Mouse (Mus musculus): Measurements from ENCODE around the gene Spatc1l. TPM values are rescaled to one million over a fixed set of nuclear protein-coding genes. Genes with fewer than 3 reads are reported as not detected.

The Spatc1l gene
- polyA plus RNA-seq, 1 experiment from 2014 or later, result not detected

- H3K4me2 ChIP-seq (ENCODE audit: low read depth, low read length, severe bottlenecking), result no peak overlapping the region
- H3K36me3 ChIP-seq (ENCODE audit: control insufficient read depth, insufficient read depth, low read length), result peaks cover 25% of the 10 kb centered on the region; the same call in 1 of the 2 replicates
- 94% methylated on average over 10 of the region's 10 CpGs for WGBS
- no peak overlapping the region for H3K4me3 ChIP-seq (ENCODE audit: low read depth, low read length)
- H3K27me3 ChIP-seq (ENCODE audit: control insufficient read depth, insufficient read depth, low read length), result no peaks in the 10 kb centered on the region
- no peaks in the 10 kb centered on the region for H3K9me3 ChIP-seq (ENCODE audit: control insufficient read depth, low read length)
- no peak for DNase-seq (ENCODE audit: low spot score)
- ATAC-seq (replicated peaks; ENCODE audit: low FRiP score), result no peak
- H3K9ac ChIP-seq (ENCODE audit: low read length), result no peak overlapping the region
- H3K4me1 ChIP-seq (replicated peaks; ENCODE audit: control insufficient read depth, insufficient read depth, low read length), result no peaks in the 10 kb centered on the region
- H3K27ac ChIP-seq (ENCODE audit: low read depth, low read length), result no peak overlapping the region
Observed at GRCm38 (mm10) chr10:76542636-76543375, 19.3 kb upstream of the Spatc1l start.

- DNase-seq (ENCODE audit: low spot score), result no peak
- 95% methylated on average over 8 of the region's 8 CpGs for WGBS
- Histone ChIP-seq H3K9ac (ENCODE audit: low read length) (no peak overlapping the region), H3K4me1 (replicated peaks; ENCODE audit: control insufficient read depth, insufficient read depth, low read length) (no peaks in the 10 kb centered on the region), H3K4me3 (ENCODE audit: low read depth, low read length) (no peak overlapping the region), H3K36me3 (ENCODE audit: control insufficient read depth, insufficient read depth, low read length) (peaks cover 12% of the 10 kb centered on the region; the same call in 1 of the 2 replicates), H3K27ac (ENCODE audit: low read depth, low read length) (no peak overlapping the region), H3K9me3 (ENCODE audit: control insufficient read depth, low read length) (no peaks in the 10 kb centered on the region), H3K27me3 (ENCODE audit: control insufficient read depth, insufficient read depth, low read length) (no peaks in the 10 kb centered on the region), H3K4me2 (ENCODE audit: low read depth, low read length, severe bottlenecking) (no peak overlapping the region)
- ATAC-seq (replicated peaks; ENCODE audit: low FRiP score), result no peak
Observed at GRCm38 (mm10) chr10:76546566-76546965, 15.5 kb upstream of the Spatc1l start.

- no peaks in the 10 kb centered on the region for H3K9me3 ChIP-seq (ENCODE audit: control insufficient read depth, low read length)
- DNase-seq (ENCODE audit: low spot score) (no peak), ATAC-seq (replicated peaks; ENCODE audit: low FRiP score) (no peak)
- H3K4me3 ChIP-seq (ENCODE audit: low read depth, low read length), result no peak overlapping the region
- no peaks in the 10 kb centered on the region for H3K4me1 ChIP-seq (replicated peaks; ENCODE audit: control insufficient read depth, insufficient read depth, low read length)
- peaks cover 6% of the 10 kb centered on the region; the same call in 1 of the 2 replicates for H3K36me3 ChIP-seq (ENCODE audit: control insufficient read depth, insufficient read depth, low read length)
- no peak overlapping the region for H3K9ac ChIP-seq (ENCODE audit: low read length)
- WGBS, result 96% methylated on average over 8 of the region's 8 CpGs
- no peaks in the 10 kb centered on the region for H3K27me3 ChIP-seq (ENCODE audit: control insufficient read depth, insufficient read depth, low read length)
- no peak overlapping the region for H3K27ac ChIP-seq (ENCODE audit: low read depth, low read length)
- H3K4me2 ChIP-seq (ENCODE audit: low read depth, low read length, severe bottlenecking), result no peak overlapping the region
Observed at GRCm38 (mm10) chr10:76548218-76548617, 13.9 kb upstream of the Spatc1l start.

- no peak overlapping the region for H3K4me3 ChIP-seq (ENCODE audit: low read depth, low read length)
- no peak overlapping the region for H3K9ac ChIP-seq (ENCODE audit: low read length)
- H3K4me1 ChIP-seq (replicated peaks; ENCODE audit: control insufficient read depth, insufficient read depth, low read length), result no peaks in the 10 kb centered on the region
- no peak overlapping the region for H3K27ac ChIP-seq (ENCODE audit: low read depth, low read length)
- no peaks in the 10 kb centered on the region for H3K27me3 ChIP-seq (ENCODE audit: control insufficient read depth, insufficient read depth, low read length)
- no peak overlapping the region for H3K4me2 ChIP-seq (ENCODE audit: low read depth, low read length, severe bottlenecking)
- 85% methylated on average over 5 of the region's 5 CpGs for WGBS
- no peaks in the 10 kb centered on the region for H3K9me3 ChIP-seq (ENCODE audit: control insufficient read depth, low read length)
- no peak for DNase-seq (ENCODE audit: low spot score)
- H3K36me3 ChIP-seq (ENCODE audit: control insufficient read depth, insufficient read depth, low read length), result peaks cover 7% of the 10 kb centered on the region; the same call in 1 of the 2 replicates
- ATAC-seq (replicated peaks; ENCODE audit: low FRiP score), result no peak
Observed at GRCm38 (mm10) chr10:76550458-76550857, 11.6 kb upstream of the Spatc1l start.

- no peak for ATAC-seq (replicated peaks; ENCODE audit: low FRiP score)
- no peaks in the 10 kb centered on the region for H3K27me3 ChIP-seq (ENCODE audit: control insufficient read depth, insufficient read depth, low read length)
- peaks cover 4% of the 10 kb centered on the region; the same call in 1 of the 2 replicates for H3K36me3 ChIP-seq (ENCODE audit: control insufficient read depth, insufficient read depth, low read length)
Observed at GRCm38 (mm10) chr10:76551556-76551955, 10.5 kb upstream of the Spatc1l start.

GRCm38 (mm10) chr10:76554061-76554460 is 8.0 kb upstream of the Spatc1l start:
- Histone ChIP-seq H3K27me3 (ENCODE audit: control insufficient read depth, insufficient read depth, low read length) (no peaks in the 10 kb centered on the region), H3K9me3 (ENCODE audit: control insufficient read depth, low read length) (no peaks in the 10 kb centered on the region), H3K36me3 (ENCODE audit: control insufficient read depth, insufficient read depth, low read length) (peaks cover 4% of the 10 kb centered on the region; the same call in 1 of the 2 replicates), H3K4me3 (ENCODE audit: low read depth, low read length) (no peak overlapping the region), H3K27ac (ENCODE audit: low read depth, low read length) (no peak overlapping the region), H3K4me1 (replicated peaks; ENCODE audit: control insufficient read depth, insufficient read depth, low read length) (no peaks in the 10 kb centered on the region), H3K4me2 (ENCODE audit: low read depth, low read length, severe bottlenecking) (no peak overlapping the region), H3K9ac (ENCODE audit: low read length) (no peak overlapping the region)
- ATAC-seq (replicated peaks; ENCODE audit: low FRiP score) (no peak), DNase-seq (ENCODE audit: low spot score) (no peak)
- WGBS, result 91% methylated on average over 5 of the region's 5 CpGs

More at GRCm38 (mm10) chr10:76551556-76551955, 10.5 kb upstream of the Spatc1l start:
- H3K4me3 ChIP-seq (ENCODE audit: low read depth, low read length), result no peak overlapping the region
- H3K27ac ChIP-seq (ENCODE audit: low read depth, low read length), result no peak overlapping the region
- no peak for DNase-seq (ENCODE audit: low spot score)
- no peak overlapping the region for H3K4me2 ChIP-seq (ENCODE audit: low read depth, low read length, severe bottlenecking)
- no peak overlapping the region for H3K9ac ChIP-seq (ENCODE audit: low read length)
- no peaks in the 10 kb centered on the region for H3K9me3 ChIP-seq (ENCODE audit: control insufficient read depth, low read length)
- H3K4me1 ChIP-seq (replicated peaks; ENCODE audit: control insufficient read depth, insufficient read depth, low read length), result no peaks in the 10 kb centered on the region
- 94% methylated on average over 3 of the region's 3 CpGs for WGBS

GRCm38 (mm10) chr10:76569996-76570685 is 8.1 kb downstream of the Spatc1l start:
- Histone ChIP-seq H3K27ac (ENCODE audit: low read depth, low read length) (no peak overlapping the region), H3K4me2 (ENCODE audit: low read depth, low read length, severe bottlenecking) (no peak overlapping the region), H3K9ac (ENCODE audit: low read length) (no peak overlapping the region), H3K4me1 (replicated peaks; ENCODE audit: control insufficient read depth, insufficient read depth, low read length) (no peaks in the 10 kb centered on the region), H3K27me3 (ENCODE audit: control insufficient read depth, insufficient read depth, low read length) (no peaks in the 10 kb centered on the region), H3K9me3 (ENCODE audit: control insufficient read depth, low read length) (no peaks in the 10 kb centered on the region), H3K4me3 (ENCODE audit: low read depth, low read length) (no peak overlapping the region), H3K36me3 (ENCODE audit: control insufficient read depth, insufficient read depth, low read length) (no peaks in the 10 kb centered on the region)
- DNase-seq (ENCODE audit: low spot score) (no peak), ATAC-seq (replicated peaks; ENCODE audit: low FRiP score) (no peak)
- WGBS, result 95% methylated on average over 22 of the region's 22 CpGs

- no peak for DNase-seq (ENCODE audit: low spot score)
- no peaks in the 10 kb centered on the region for H3K4me1 ChIP-seq (replicated peaks; ENCODE audit: control insufficient read depth, insufficient read depth, low read length)
- 75% methylated on average over 2 of the region's 2 CpGs for WGBS
Observed at GRCm38 (mm10) chr10:76571070-76571469, 9.0 kb downstream of the Spatc1l start.

More at GRCm38 (mm10) chr10:76571070-76571469, 9.0 kb downstream of the Spatc1l start:
- Histone ChIP-seq H3K9ac (ENCODE audit: low read length) (no peak overlapping the region), H3K36me3 (ENCODE audit: control insufficient read depth, insufficient read depth, low read length) (no peaks in the 10 kb centered on the region), H3K4me2 (ENCODE audit: low read depth, low read length, severe bottlenecking) (no peak overlapping the region), H3K27me3 (ENCODE audit: control insufficient read depth, insufficient read depth, low read length) (no peaks in the 10 kb centered on the region), H3K4me3 (ENCODE audit: low read depth, low read length) (no peak overlapping the region), H3K9me3 (ENCODE audit: control insufficient read depth, low read length) (no peaks in the 10 kb centered on the region), H3K27ac (ENCODE audit: low read depth, low read length) (no peak overlapping the region)
- no peak for ATAC-seq (replicated peaks; ENCODE audit: low FRiP score)
